Mouse (Mus musculus) MEL-GATA-1-ER (cell line): ENCODE data around the gene Edc4.

Experiments used
- DNase-seq: peaks from one replicate; pipeline ENCODE4 v3.0.0-alpha.2; 2012; ENCODE audit warnings: low read depth; ENCODE audit errors: extremely low read depth

Gene Edc4

GRCm38 (mm10) chr8:105866364-105867029, 14.2 kb upstream of the Edc4 start:
- DNase-seq = no peak

DNA sequence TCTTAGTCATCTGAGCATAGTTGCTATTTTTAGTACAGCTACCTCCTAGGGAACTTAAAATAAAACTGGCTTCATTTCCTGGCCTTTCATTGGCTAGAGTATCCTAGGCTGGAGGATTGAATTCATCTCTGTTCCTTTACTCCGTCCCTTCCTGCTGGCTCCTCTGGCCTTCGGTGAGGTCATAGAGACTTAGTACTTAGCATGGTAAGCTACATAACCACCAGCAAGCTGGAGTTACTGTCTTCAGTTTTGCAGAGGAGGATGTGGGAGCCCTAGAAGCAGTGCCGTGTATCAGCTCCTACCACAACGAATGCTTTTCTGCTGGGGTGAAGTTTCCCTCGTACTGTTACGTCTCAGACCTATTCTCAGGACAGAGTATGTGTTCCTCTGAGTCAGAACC, 6.4 kb upstream of the Edc4 start:
- DNase-seq = no peak

- DNase-seq = no peak
Measured at GRCm38 (mm10) chr8:105889756-105890465, 9.2 kb downstream of the Edc4 start.

GRCm38 (mm10) chr8:105890870-105891269, 10.2 kb downstream of the Edc4 start:
- DNase-seq = no peak

DNA sequence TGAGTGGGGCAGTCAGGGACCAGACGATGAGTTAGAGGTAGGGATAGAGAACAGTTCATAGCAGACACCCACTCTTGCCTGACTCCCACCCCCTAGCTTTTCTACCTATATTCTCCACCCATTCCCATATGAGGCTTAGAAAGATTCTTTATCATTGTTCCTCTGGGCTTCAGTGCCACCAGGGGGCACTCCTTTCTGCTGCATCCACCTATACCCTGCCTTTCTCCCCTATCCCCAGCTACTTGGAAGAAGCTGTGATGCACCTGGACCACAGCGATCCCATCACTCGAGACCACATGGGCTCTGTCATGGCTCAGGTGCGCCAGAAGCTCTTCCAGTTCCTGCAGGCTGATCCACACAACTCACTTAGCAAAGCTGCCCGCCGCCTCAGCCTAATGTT, 11.8 kb downstream of the Edc4 start:
- no peak for DNase-seq

DNA sequence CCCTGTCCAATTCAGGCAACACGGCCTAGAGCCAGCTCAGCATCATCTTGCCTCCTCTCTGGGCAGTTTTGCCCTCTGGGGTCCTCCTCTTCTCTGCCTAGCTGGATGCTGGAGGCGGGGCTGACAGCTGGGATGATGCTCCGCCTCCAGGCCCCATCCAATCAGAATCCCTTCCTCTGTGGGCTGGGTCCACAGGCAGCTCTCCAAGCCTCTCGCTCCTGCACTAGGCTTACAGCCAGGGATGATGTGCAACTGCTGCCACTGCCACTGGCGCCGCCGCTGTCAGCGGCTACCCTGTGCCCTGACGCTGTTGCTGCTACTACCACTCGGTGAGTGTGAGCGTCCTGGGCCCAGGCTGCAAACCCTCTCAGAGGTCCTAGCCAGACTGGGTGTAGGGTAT, 12.7 kb downstream of the Edc4 start, which contains the start of gene Nrn1l:
Gene Nrn1l, plus strand, starts transcription at position 229 of the 400 bp plus-strand sequence.
- DNase-seq = no peak

DNA sequence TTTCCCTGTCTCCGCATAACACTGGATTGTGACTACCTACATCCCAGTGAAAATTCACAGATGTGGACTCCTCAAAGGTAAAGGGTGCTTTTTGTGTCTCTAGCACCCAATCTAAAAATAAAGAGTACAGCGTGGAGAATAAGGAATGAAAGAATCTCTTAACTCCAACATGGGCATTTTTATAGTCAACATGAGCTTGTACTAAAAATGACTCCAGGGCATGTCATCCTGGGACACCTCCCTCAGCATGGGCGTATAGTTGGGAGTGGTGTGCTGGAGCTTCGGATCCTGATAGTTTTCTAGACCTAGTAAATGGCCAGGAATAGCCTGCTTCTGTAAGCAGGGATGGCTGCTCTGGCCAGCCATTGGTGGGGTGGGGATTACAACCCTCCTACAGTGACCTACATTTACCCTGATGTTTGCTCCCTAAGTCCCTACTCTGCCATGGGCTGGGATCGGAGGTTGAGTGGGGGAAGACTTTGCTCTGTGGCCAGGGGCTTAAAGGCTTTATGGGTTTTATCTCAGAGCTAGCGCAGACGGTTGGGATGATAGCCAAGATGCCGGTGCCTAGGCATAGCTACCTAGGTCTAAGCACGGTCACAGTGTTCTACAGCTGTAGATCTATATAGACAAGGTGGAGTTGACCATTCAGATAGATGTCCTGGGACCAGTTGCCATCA, 17.3 kb downstream of the Edc4 start:
- DNase-seq = no peak

DNA sequence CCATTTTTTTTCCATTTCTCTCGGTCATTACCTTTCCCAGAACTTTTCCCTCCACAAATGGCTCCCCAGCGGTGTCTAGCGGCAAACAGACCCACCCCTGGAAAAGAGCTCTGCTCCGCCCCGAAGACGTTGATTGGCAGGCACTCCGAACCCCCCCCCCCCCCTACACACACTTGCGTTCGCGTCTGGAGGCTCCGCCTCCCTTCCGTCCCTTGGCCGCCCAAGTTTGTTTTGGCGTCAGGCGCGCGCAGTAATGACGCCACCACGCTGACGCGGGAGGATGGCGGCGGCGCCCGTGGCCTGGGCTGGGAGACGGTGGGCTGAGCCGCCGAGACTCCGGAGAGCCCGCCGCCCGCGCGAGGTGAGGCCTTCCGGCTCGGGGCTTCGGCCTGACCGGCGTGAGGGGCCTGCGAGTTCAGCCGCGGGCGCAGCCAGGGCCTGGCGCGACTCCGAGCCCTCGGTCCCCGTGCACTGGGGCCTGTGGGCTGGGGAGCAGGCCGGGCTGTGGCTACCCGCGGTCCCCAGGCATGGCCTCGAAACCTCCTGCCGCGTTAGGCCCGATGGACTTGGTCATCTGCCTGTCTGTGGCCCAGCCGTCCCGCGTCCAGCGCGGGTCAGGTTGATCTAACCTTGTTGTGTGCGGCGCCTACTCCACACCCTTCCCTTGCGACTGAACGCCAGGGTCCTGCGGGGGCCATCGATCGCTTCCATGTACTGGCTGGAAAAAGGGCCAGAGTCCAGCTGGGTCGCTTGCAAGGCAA, 19.7 kb downstream of the Edc4 start, which contains the start of gene Pskh1:
Gene Pskh1, plus strand, starts transcription at position 262 of the 761 bp plus-strand sequence.
- DNase-seq = peak; percentile 82

- DNase-seq = peak; percentile 72
Measured at GRCm38 (mm10) chr8:105900941-105901616, 20.4 kb downstream of the Edc4 start.

- no peak for DNase-seq
Measured at GRCm38 (mm10) chr8:105919390-105919789, 38.7 kb downstream of the Edc4 start.

DNA sequence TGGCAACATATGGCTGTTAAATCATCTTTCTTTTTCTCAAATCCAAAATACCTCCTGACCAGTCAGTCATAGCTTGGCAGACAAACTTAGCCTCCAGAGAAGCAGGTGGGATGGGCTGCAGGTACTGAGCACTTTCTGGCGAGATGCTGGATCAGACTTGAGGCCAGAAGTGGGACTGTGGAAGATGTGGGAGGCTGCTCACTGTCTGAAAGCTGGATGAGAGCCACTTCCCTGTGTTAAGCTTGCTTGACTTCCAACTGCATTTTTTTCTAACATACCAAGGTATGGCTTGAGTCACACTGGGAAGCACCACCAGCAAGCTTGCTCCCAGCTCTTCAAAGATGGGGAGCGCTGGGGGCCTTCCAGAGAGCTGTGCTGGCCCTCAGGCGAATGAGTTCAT, 44.4 kb downstream of the Edc4 start:
- DNase-seq = no peak

GRCm38 (mm10) chr8:105930602-105931001, 49.9 kb downstream of the Edc4 start:
- DNase-seq = peak; percentile 26

- DNase-seq = no peak
Measured at GRCm38 (mm10) chr8:105931271-105931670, 50.6 kb downstream of the Edc4 start.

- no peak for DNase-seq
Measured at GRCm38 (mm10) chr8:105932525-105932924, 51.8 kb downstream of the Edc4 start.

DNA sequence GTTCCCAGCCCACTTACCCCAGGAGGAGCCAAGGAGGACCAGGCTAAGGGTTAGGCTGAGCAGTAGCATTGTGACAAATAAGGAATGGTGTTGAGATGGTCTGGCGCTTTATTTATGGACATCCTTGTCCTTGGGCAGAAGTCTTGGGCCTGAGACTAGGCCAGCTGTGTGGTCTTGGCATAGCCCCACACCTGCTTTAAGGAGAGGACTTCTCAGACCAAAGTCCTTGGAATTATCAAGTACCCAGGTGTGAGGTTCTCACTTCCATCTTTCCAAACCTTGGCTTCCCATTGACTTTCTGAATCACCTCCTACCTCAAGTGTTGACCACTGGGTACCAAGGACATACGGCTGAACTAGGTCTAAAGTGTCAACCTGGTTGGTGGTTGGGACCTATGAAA, 53.1 kb downstream of the Edc4 start, which contains the start of gene Ctrl:
Gene Ctrl, minus strand, starts transcription at position 101 of the 400 bp plus-strand sequence.
- DNase-seq = no peak

DNA sequence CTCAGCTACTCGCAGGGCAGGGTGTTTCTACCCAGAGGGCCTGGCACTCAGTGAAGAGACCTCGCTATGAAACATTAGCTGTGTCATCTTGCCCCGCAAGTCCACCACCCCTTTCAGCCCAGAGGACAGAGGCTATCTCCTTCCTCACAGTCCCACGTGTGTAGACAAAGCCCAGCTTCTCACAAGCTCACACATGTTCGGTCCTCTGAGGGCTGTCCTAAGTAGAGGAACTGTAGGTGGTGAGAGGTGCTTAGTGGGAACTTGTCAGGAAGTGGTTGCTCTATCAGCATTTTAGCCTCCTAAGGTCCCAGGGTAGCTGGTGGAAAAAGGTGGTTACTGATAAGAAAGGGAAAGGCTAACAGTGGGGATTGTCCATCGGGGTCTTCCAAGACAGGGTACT, 54.4 kb downstream of the Edc4 start:
- peak; percentile 89 for DNase-seq

DNA sequence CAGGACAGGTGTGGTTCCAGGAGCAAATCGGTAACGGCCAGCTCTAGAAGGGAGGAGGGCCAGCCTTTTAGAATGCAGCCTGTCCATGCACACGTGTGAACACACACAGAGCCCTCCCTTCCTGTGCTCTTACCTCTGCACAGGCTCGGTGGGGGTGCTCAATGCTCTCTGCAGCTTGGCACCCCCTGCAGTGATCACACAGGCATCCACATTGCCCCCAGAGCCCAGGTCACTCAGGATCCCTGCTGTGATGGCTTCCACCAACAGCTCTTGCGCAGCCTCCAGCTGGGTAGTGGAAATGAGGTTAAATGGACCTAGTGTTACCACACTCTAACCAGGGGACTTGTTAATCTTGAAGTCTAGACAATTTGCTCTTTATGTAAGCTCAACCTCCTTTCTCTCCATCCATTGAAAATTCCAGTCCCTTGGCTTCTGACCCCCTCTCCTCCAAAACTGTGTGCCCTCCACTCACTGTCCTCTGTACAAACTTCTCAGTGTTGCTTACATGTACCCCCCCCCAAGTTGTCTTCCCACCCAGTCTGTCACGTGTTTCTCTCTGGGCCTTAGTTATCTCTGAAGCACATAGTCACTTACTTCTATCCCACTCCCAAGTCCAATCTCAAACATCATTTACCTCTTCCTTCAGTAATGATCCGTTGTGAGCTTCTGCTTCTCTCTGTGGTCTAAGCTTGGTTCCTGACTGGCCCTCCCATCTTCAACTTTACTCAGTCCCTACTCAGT, 55.4 kb downstream of the Edc4 start:
- peak; percentile 39 for DNase-seq

- peak; percentile 90 for DNase-seq
Measured at GRCm38 (mm10) chr8:105936866-105937475, 56.3 kb downstream of the Edc4 start.

- peak; percentile 36 for DNase-seq
Measured at GRCm38 (mm10) chr8:105937496-105938305, 57.0 kb downstream of the Edc4 start.
